Mouse (Mus musculus) spleen, adult 2 months (tissue): ENCODE measurements around the gene Srebf2.

Source experiments
- CTCF ChIP-seq: fragments of 200-500 bp; IDR thresholded peaks from 2 replicates; pipeline ENCODE4 v1.5.1; 2011; ENCODE audit warnings: mild to moderate bottlenecking, inconsistent platforms; ENCODE audit not compliant: insufficient read depth, insufficient read length, insufficient replicate concordance; ENCODE audit errors: extremely low read depth
- POLR2A ChIP-seq: fragments of 200-500 bp; IDR thresholded peaks from 2 replicates; pipeline ENCODE4 v1.6.1; 2011; ENCODE audit warnings: low read depth, low read length, inconsistent platforms

DNA sequence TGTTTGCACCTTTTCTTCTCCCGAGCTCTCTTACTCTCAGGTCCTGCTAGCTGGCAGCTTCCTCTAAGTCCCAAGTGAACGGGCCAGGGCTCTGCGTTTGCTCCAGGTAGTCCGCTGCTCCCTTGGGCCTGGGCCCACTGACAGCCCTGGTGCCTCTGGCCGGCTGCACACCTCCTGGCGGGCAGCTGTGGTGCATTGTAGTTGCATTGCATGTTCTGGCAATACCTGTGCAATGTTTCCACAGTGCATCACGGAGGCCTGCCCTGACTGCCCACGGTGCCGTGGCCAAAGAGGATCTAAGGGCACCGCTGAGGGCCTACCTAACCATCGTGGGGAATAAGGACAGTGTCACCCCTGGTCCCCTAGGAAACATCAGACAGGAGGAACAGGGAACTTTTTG is 51.0 kb downstream of the Srebf2 start:
- no peak for TF ChIP-seq CTCF
- TF ChIP-seq POLR2A = no peak
